Mouse (Mus musculus): ENCODE measurements at regions not wholly inside any gene's neighbourhood (a gene's known extent, or its start where the extent isn't known, plus 50 kb on each side); places are given as distances from the start of the nearest gene placed in this dataset.

DNA sequence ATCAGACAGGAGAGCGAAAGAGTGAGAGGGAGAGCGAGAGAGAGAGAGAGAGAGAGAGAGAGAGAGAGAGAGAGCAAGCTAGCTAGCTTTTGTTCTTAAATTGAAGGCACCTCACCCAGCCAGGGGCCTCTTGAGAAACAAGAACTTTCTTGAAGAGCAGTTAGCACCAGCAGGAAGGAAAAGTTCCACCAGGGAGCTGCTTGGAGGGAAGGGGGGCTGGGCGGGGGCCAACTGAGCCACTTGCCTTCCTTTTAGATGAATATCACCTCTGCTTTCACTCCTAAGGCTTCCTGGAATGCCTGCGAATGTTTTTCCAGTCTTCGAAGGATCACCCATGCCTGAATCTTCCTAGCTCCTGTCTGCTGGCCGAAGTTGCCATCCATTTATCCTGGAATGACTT is 118.0 kb upstream of the Tgfbr2 start:
- no peak for TF ChIP-seq CTCF (IDR thresholded peaks at IDR 0.05; ENCODE audit: control insufficient read depth, insufficient read depth, low read length)
- TF ChIP-seq POLR2A (IDR thresholded peaks at IDR 0.05; ENCODE audit: borderline replicate concordance, control insufficient read depth, low read depth, low read length): no peak
